Mouse (Mus musculus): ENCODE measurements around the gene Pik3r3. TPM values are rescaled to one million over a fixed set of nuclear protein-coding genes. Genes with fewer than 3 reads are reported as not detected.

Pik3r3 gene
- polyA plus RNA-seq (2015; fragmentation: Nextera tagmentation; extraction: Ambion mirVana), result 25.3 and 27.9 TPM in 2 replicates

GRCm38 (mm10) chr4:116221140-116221851 is at the start of gene Pik3r3:
Gene Pik3r3 (plus strand): TSS chr4:116221618.
- peak within 1 kb of the TSS; percentile 68 for H3K4me2 ChIP-seq (replicated peaks)
- no peaks in the 10 kb centered on the region for H3K9me3 ChIP-seq
- WGBS, result 0% methylated on average over 52 of the region's 53 CpGs
- peak within 1 kb of the TSS; percentile 68 for H3K4me3 ChIP-seq
- ATAC-seq (ENCODE audit: low FRiP score, low read depth), result peak; percentile 100
- no peaks in the 10 kb centered on the region for H3K36me3 ChIP-seq
- no peaks in the 10 kb centered on the region for H3K27me3 ChIP-seq
- peak within 1 kb of the TSS; percentile 94 for H3K9ac ChIP-seq
- peaks cover 10% of the 10 kb centered on the region for H3K4me1 ChIP-seq
- H3K27ac ChIP-seq, result peak within 1 kb of the TSS; percentile 100

DNA sequence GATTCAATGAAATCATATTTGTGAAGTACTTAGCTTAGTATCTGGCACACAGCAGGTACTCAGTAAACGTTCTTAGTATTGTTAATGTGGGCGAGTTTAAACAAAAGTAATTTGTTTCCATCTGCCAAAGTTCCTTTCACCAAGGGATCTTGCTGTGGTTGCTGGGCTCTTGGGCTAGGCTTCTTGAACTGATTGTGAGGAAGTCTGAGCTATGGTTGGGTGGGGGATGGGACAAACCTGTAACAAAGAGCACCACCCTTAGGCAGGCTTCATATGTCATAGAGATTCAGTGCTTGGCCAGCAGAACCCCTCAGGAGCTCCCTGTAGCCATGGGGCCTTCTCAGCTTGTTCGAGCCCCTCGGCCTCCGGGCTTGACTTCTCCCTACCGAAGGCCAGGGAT is 48.3 kb upstream of the Pik3r3 start, which contains the start of the genes 1700042G07Rik and Gm49337:
Gene 1700042G07Rik, plus strand, starts transcription at position 301 of the 400 bp plus-strand sequence.
Gene Gm49337, plus strand, starts transcription at position 313 of the 400 bp plus-strand sequence.
- no peak for ATAC-seq (ENCODE audit: low FRiP score, low read depth)
- 89% methylated on average over 6 of the region's 6 CpGs for WGBS
- no peak within 1 kb of the TSS for H3K9ac ChIP-seq
- H3K4me3 ChIP-seq, result no peak within 1 kb of the TSS
- no peak within 1 kb of the TSS for H3K4me2 ChIP-seq (replicated peaks)
- no peak within 1 kb of the TSS for H3K27ac ChIP-seq
- peaks cover 35% of the 10 kb centered on the region for H3K4me1 ChIP-seq
- H3K9me3 ChIP-seq, result no peaks in the 10 kb centered on the region
- H3K36me3 ChIP-seq, result no peaks in the 10 kb centered on the region
- H3K27me3 ChIP-seq, result no peaks in the 10 kb centered on the region

GRCm38 (mm10) chr4:116173752-116174151 is 47.7 kb upstream of the Pik3r3 start:
- H3K9me3 ChIP-seq, result no peaks in the 10 kb centered on the region
- H3K4me2 ChIP-seq (replicated peaks), result no peak overlapping the region
- H3K36me3 ChIP-seq, result no peaks in the 10 kb centered on the region
- no peak overlapping the region for H3K9ac ChIP-seq
- peaks cover 35% of the 10 kb centered on the region for H3K4me1 ChIP-seq
- WGBS, result 83% methylated on average over 4 of the region's 4 CpGs
- H3K27me3 ChIP-seq, result no peaks in the 10 kb centered on the region
- ATAC-seq (ENCODE audit: low FRiP score, low read depth), result no peak
- no peak overlapping the region for H3K27ac ChIP-seq
- H3K4me3 ChIP-seq, result no peak overlapping the region

DNA sequence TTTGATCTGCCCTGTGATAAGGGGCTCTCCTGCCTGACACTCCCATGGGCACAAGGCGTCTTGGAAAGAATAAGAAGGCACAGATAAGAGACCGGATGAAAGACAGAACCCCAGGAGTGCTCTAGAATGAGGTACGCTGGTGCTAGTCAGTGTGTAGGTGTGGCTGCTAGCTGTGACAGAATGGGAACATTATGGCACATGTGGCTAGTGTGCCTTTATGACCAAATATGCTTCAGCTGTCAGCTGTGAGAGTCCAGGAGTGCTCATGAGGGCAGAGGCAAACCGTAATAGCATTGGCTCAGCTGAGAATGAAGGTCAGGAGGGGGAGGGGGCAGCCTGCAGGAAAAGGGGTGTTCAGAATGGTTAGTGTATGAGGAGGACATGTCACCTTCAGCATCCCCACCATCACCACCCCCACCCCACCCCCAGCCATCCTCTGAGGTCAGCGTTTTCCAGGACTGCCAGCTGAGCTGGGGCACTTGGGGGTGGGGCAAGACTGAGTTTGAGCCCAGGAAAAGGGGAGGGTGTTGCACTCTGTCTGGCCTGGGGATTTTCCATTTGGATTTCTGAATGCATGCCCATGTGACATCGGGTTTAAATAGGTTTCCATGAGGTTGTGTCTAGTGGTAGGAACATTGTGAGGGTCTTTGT is 46.8 kb upstream of the Pik3r3 start:
- peaks cover 35% of the 10 kb centered on the region for H3K4me1 ChIP-seq
- peak overlapping the region; percentile 33; the same call in 1 of the 2 replicates for H3K27ac ChIP-seq
- H3K4me3 ChIP-seq, result no peak overlapping the region
- ATAC-seq (ENCODE audit: low FRiP score, low read depth), result 0 out of 2 replicates have a peak, but pooled peaks have one; percentile 25
- 52% methylated on average over 6 of the region's 6 CpGs for WGBS
- H3K9me3 ChIP-seq, result no peaks in the 10 kb centered on the region
- no peaks in the 10 kb centered on the region for H3K27me3 ChIP-seq
- H3K36me3 ChIP-seq, result no peaks in the 10 kb centered on the region
- no peak overlapping the region for H3K4me2 ChIP-seq (replicated peaks)
- H3K9ac ChIP-seq, result no peak overlapping the region

- H3K9me3 ChIP-seq, result no peaks in the 10 kb centered on the region
- no peak overlapping the region for H3K27ac ChIP-seq
- ATAC-seq (ENCODE audit: low FRiP score, low read depth), result no peak
- H3K4me3 ChIP-seq, result no peak overlapping the region
- H3K4me2 ChIP-seq (replicated peaks), result no peak overlapping the region
- H3K27me3 ChIP-seq, result no peaks in the 10 kb centered on the region
- H3K4me1 ChIP-seq, result peaks cover 35% of the 10 kb centered on the region
- no peaks in the 10 kb centered on the region for H3K36me3 ChIP-seq
- H3K9ac ChIP-seq, result no peak overlapping the region
Observed at GRCm38 (mm10) chr4:116175136-116175535, 46.3 kb upstream of the Pik3r3 start.

DNA sequence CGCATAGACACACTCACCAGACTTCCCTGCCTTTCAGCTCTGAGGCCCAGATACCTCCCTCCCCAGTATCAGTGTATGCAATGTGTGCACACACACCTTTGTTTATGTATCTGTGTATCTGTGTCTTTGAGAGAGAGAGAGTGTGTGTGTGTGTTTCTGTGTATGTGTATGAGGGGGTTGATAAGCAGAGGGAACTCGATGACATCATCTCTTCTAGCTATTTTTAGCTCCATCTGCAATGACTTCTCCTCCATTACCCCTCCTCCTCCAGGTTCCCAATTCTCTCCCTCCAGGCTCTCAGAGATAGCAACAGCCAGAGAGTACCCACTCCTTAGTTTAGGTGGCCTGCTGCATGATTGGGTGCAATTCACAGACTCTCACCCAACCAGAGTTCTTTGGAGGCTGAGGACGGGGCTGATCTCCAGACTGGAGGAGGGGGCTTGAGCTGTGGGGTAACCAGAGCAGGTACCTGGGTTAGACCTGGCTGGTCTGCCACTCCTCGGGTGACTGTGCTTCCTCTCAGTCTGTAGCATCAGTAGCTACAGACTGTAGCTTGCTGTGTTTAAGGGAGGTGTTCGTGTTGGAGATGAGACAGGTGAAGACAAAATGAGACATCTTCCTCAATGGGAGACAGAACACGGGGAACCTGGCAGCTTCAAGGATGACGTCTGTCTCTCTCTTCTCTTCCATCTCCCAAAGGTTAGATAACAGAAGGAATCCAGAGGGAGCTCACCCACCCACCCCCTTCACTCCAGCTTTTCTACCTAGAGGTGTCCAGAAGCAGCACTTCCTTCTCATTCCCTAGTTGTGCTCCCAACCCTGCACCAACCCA is 45.5 kb upstream of the Pik3r3 start:
- Histone ChIP-seq H3K27ac (no peak overlapping the region), H3K36me3 (no peaks in the 10 kb centered on the region), H3K4me1 (peaks cover 35% of the 10 kb centered on the region), H3K9ac (no peak overlapping the region), H3K27me3 (no peaks in the 10 kb centered on the region), H3K9me3 (no peaks in the 10 kb centered on the region), H3K4me3 (no peak overlapping the region), H3K4me2 (replicated peaks) (peak overlapping the region; percentile 48)
- ATAC-seq (ENCODE audit: low FRiP score, low read depth), result no peak
- WGBS, result 60% methylated on average over 7 of the region's 7 CpGs

GRCm38 (mm10) chr4:116176543-116176988 is 44.9 kb upstream of the Pik3r3 start:
- no peaks in the 10 kb centered on the region for H3K27me3 ChIP-seq
- ATAC-seq (ENCODE audit: low FRiP score, low read depth), result peak; percentile 61; the same call in 1 of the 2 replicates
- peak overlapping the region; percentile 39; the same call in 1 of the 2 replicates for H3K9ac ChIP-seq
- peak overlapping the region; percentile 48 for H3K4me2 ChIP-seq (replicated peaks)
- H3K27ac ChIP-seq, result peak overlapping the region; percentile 48; the same call in 1 of the 2 replicates
- no peak overlapping the region for H3K4me3 ChIP-seq
- peaks cover 35% of the 10 kb centered on the region for H3K4me1 ChIP-seq
- no peaks in the 10 kb centered on the region for H3K36me3 ChIP-seq
- H3K9me3 ChIP-seq, result no peaks in the 10 kb centered on the region
- 21% methylated on average over 10 of the region's 10 CpGs for WGBS

DNA sequence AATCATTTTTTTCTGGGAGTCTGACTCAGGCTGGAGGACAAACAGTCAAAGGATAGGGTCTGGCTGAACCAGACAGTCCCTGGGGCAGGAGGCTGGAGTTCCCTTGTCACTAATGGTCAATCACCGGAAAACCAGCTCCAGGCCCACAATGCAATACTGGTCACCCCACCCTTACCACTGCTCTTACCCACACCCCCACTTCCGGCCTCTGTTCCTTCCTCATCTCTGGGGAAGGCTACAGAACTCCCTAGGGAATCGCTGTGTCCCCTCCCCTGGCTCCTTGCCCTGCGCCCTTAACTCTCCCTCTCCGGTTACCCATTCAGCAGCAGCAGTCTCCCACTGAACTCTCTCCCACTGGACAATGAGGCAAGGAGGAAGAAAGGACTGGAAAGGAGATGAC is 44.3 kb upstream of the Pik3r3 start:
- H3K4me3 ChIP-seq, result no peak overlapping the region
- no peak for ATAC-seq (ENCODE audit: low FRiP score, low read depth)
- peak overlapping the region; percentile 48 for H3K4me2 ChIP-seq (replicated peaks)
- H3K9ac ChIP-seq, result no peak overlapping the region; the same call in 1 of the 2 replicates
- no peaks in the 10 kb centered on the region for H3K36me3 ChIP-seq
- 0 out of 2 replicates have a peak overlapping the region, but pooled peaks have one; percentile 48 for H3K27ac ChIP-seq
- H3K4me1 ChIP-seq, result peaks cover 35% of the 10 kb centered on the region
- 44% methylated on average over 5 of the region's 5 CpGs for WGBS
- no peaks in the 10 kb centered on the region for H3K9me3 ChIP-seq
- no peaks in the 10 kb centered on the region for H3K27me3 ChIP-seq

- 53% methylated on average over 3 of the region's 3 CpGs for WGBS
- no peak for ATAC-seq (ENCODE audit: low FRiP score, low read depth)
- no peaks in the 10 kb centered on the region for H3K36me3 ChIP-seq
Observed at GRCm38 (mm10) chr4:116182079-116182478, 39.3 kb upstream of the Pik3r3 start.

DNA sequence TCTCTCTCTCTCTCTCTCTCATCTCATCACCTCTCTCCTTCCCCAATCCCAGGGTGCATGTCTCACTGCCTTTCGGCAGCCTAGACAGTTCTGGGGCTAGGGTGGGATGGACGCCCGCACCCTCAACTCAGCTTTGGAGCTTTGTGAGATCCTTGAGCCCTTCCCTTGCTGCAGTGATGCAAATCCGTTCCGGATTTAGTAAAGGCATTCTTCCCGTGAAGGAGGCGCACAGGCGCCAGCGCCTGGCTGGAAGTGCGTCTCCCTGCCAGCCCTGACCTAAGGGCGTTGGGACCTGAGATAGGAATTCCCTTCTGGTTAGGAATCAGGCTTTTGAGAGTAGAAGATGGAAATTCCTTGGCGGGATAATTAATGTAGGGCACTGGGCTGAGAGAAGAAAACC is 38.7 kb upstream of the Pik3r3 start:
- H3K4me2 ChIP-seq (replicated peaks), result peak overlapping the region; percentile 53
- H3K36me3 ChIP-seq, result no peaks in the 10 kb centered on the region
- ATAC-seq (ENCODE audit: low FRiP score, low read depth), result no peak
- H3K27ac ChIP-seq, result no peak overlapping the region
- H3K27me3 ChIP-seq, result no peaks in the 10 kb centered on the region
- 0 out of 2 replicates have a peak overlapping the region, but pooled peaks have one; percentile 10 for H3K4me3 ChIP-seq
- WGBS, result 10% methylated on average over 12 of the region's 12 CpGs
- H3K9ac ChIP-seq, result peak overlapping the region; percentile 19; the same call in 1 of the 2 replicates
- H3K4me1 ChIP-seq, result peaks cover 6% of the 10 kb centered on the region
- H3K9me3 ChIP-seq, result no peaks in the 10 kb centered on the region

More at GRCm38 (mm10) chr4:116182079-116182478, 39.3 kb upstream of the Pik3r3 start:
- Histone ChIP-seq H3K4me1 (peaks cover 12% of the 10 kb centered on the region), H3K9me3 (no peaks in the 10 kb centered on the region), H3K4me3 (no peak overlapping the region), H3K9ac (no peak overlapping the region), H3K27me3 (no peaks in the 10 kb centered on the region), H3K4me2 (replicated peaks) (no peak overlapping the region), H3K27ac (no peak overlapping the region)

- no peak overlapping the region for H3K4me2 ChIP-seq (replicated peaks)
- H3K4me3 ChIP-seq, result no peak overlapping the region
- H3K9ac ChIP-seq, result no peak overlapping the region
- no peaks in the 10 kb centered on the region for H3K9me3 ChIP-seq
- H3K36me3 ChIP-seq, result no peaks in the 10 kb centered on the region
- no peak for ATAC-seq (ENCODE audit: low FRiP score, low read depth)
- H3K4me1 ChIP-seq, result peaks cover 6% of the 10 kb centered on the region
- H3K27me3 ChIP-seq, result no peaks in the 10 kb centered on the region
- H3K27ac ChIP-seq, result no peak overlapping the region
- WGBS, result 83% methylated on average over 4 of the region's 4 CpGs
Observed at GRCm38 (mm10) chr4:116185083-116185482, 36.3 kb upstream of the Pik3r3 start.

All from limb, embryonic 13.5 days (tissue).